8 mouse cellular contexts compared by ENCODE assay signal in genomic region chr7:135139153-135139612, GRCm38 (mm10).
A peak's percentile ranks its signal among the peaks of the same experiment; 100 is the strongest.
DNase-seq lines count a peak whose midpoint lies in the region; ATAC-seq and TF ChIP-seq lines count a peak whose summit lies in the region.

No protein-coding gene starts in this region.

- no peaks in the 10 kb centered on the region for H3K36me3 ChIP-seq in forebrain, postnatal 0 days (ENCODE audit: insufficient read depth)
- H3K36me3 ChIP-seq in midbrain, embryonic 14.5 days (ENCODE audit: control insufficient read depth, insufficient read depth, low read length), result no peaks in the 10 kb centered on the region

- 9% methylated on average over 5 of the region's 5 CpGs for WGBS in forebrain, postnatal 0 days
- WGBS in midbrain, embryonic 14.5 days, result 4% methylated on average over 5 of the region's 5 CpGs

- no peak overlapping the region for H3K4me2 ChIP-seq in forebrain, postnatal 0 days (ENCODE audit: low read depth)
- H3K4me2 ChIP-seq in midbrain, embryonic 14.5 days (ENCODE audit: low read length), result no peak overlapping the region

- H3K4me1 ChIP-seq in forebrain, postnatal 0 days (ENCODE audit: insufficient read depth), result peaks cover 3% of the 10 kb centered on the region; the same call in 1 of the 2 replicates
- peaks cover 10% of the 10 kb centered on the region; the same call in 1 of the 2 replicates for H3K4me1 ChIP-seq in midbrain, embryonic 14.5 days (ENCODE audit: control insufficient read depth, insufficient read depth, low read length)

- intact Hi-C loops in left cerebral cortex, postnatal 25 days (cut with DNase I), result no loop called here
- intact Hi-C loops in left cerebral cortex, postnatal 36 days (cut with DNase I), result no loop called here

- TF ChIP-seq CTCF in forebrain, postnatal 0 days (IDR thresholded peaks at IDR 0.05; ENCODE audit: low read depth), result no peak; the same call in 1 of the 2 replicates

- no peaks in the 10 kb centered on the region for H3K27me3 ChIP-seq in forebrain, postnatal 0 days (ENCODE audit: insufficient read depth, low read length)
- H3K27me3 ChIP-seq in midbrain, embryonic 14.5 days (ENCODE audit: control insufficient read depth, insufficient read depth, low read length), result no peaks in the 10 kb centered on the region; the same call in 1 of the 2 replicates

- H3K9ac ChIP-seq in forebrain, postnatal 0 days, result no peak overlapping the region
- H3K9ac ChIP-seq in midbrain, embryonic 14.5 days (replicated peaks; ENCODE audit: low read length), result no peak overlapping the region

- peak; percentile 84 for ATAC-seq in forebrain, postnatal 0 days
- peak; percentile 27; the same call in 1 of the 2 replicates for ATAC-seq in midbrain, embryonic 14.5 days (ENCODE audit: low FRiP score, low TSS enrichment)
- no peak for ATAC-seq in activated CD4-positive, CD25-positive, alpha-beta regulatory T cell, adult 4 months

- peak overlapping the region; percentile 54 for H3K27ac ChIP-seq in forebrain, postnatal 0 days (ENCODE audit: low read depth, low read length)
- H3K27ac ChIP-seq in midbrain, embryonic 14.5 days (replicated peaks; ENCODE audit: low read depth, low read length), result 0 out of 2 replicates have a peak overlapping the region, but pooled peaks have one; percentile 8

- peak; percentile 23 to 29 for DNase-seq in left cerebral cortex, postnatal 25 days (ENCODE audit: low spot score in 2 of 2)
- DNase-seq in left cerebral cortex, postnatal 36 days (ENCODE audit: low spot score in 2 of 2), result no peak
- DNase-seq in ZHBTc4 (ENCODE audit: low read depth, low spot score), result peak; percentile 91
- DNase-seq in forebrain, postnatal 0 days, result peak; percentile 52
- peak; percentile 72 for DNase-seq in midbrain, embryonic 14.5 days
- no peak for DNase-seq in frontal cortex, postnatal 14 days (ENCODE audit: low spot score in 2 of 2)
- no peak for DNase-seq in cerebellum, postnatal 10 days

- H3K9me3 ChIP-seq in forebrain, postnatal 0 days (ENCODE audit: low read length), result no peaks in the 10 kb centered on the region
- H3K9me3 ChIP-seq in midbrain, embryonic 14.5 days (ENCODE audit: control insufficient read depth, low read length), result no peaks in the 10 kb centered on the region

- H3K4me3 ChIP-seq in forebrain, postnatal 0 days (ENCODE audit: low read depth, low read length), result no peak overlapping the region
- no peak overlapping the region for H3K4me3 ChIP-seq in midbrain, embryonic 14.5 days (replicated peaks; ENCODE audit: low read depth, low read length)

Comparison
In these comparisons a context has a peak if more than half of its experiments do, and no peak if none do; other contexts are left out.
1. DNase-seq: peak in left cerebral cortex, postnatal 25 days (2 of 2), ZHBTc4 (single experiment), forebrain, postnatal 0 days (single experiment) and midbrain, embryonic 14.5 days (single experiment); none in left cerebral cortex, postnatal 36 days (0 of 2), frontal cortex, postnatal 14 days (0 of 2) and cerebellum, postnatal 10 days (0 of 2).